Mouse (Mus musculus) spleen, postnatal 10 days (tissue): ENCODE measurements around the gene Rfng.
A peak's percentile ranks its signal among the peaks of the same experiment; 100 is the strongest.
"Not testable (repeated sequence)": the region's sequence is repeated elsewhere in the genome, so short reads cannot be mapped to it uniquely, and the experiment has no call there.

ENCODE experiments used
- DNase-seq, 2 experiments: peaks; one replicate each; pipeline ENCODE4 v3.0.0; 2021 to 2022; ENCODE audit warnings: low spot score in 2 of 2

Rfng gene

GRCm38 (mm10) chr11:120773463-120774190, 10.4 kb downstream of the Rfng start:
- no peak for DNase-seq

GRCm38 (mm10) chr11:120772749-120773148, 11.3 kb downstream of the Rfng start:
- DNase-seq: no peak

- no peak for DNase-seq
Measured at GRCm38 (mm10) chr11:120768206-120768605, 15.8 kb downstream of the Rfng start.

- not testable (repeated sequence) for DNase-seq
Measured at GRCm38 (mm10) chr11:120767023-120767422, 17.0 kb downstream of the Rfng start.

- DNase-seq: not testable (repeated sequence)
Measured at GRCm38 (mm10) chr11:120763121-120763999, 20.6 kb downstream of the Rfng start.

GRCm38 (mm10) chr11:120762672-120763041, 21.4 kb downstream of the Rfng start, which contains the start of gene Hmga1b:
Hmga1b (plus strand) TSS chr11:120762794.
- not testable (repeated sequence) for DNase-seq

- DNase-seq: no peak
Measured at GRCm38 (mm10) chr11:120761811-120762671, 22.0 kb downstream of the Rfng start.

- DNase-seq: no peak
Measured at GRCm38 (mm10) chr11:120760236-120760635, 23.8 kb downstream of the Rfng start.

GRCm38 (mm10) chr11:120751606-120752005, 32.4 kb downstream of the Rfng start:
- DNase-seq: no peak

GRCm38 (mm10) chr11:120749430-120749829, 34.6 kb downstream of the Rfng start:
- peak in 1 of 2 experiments; percentile 65 for DNase-seq

GRCm38 (mm10) chr11:120747974-120748373, 36.0 kb downstream of the Rfng start:
- DNase-seq: no peak

GRCm38 (mm10) chr11:120744121-120744701, 39.8 kb downstream of the Rfng start:
- DNase-seq: no peak

GRCm38 (mm10) chr11:120740981-120741380, 43.0 kb downstream of the Rfng start:
- no peak for DNase-seq

- DNase-seq: no peak
Measured at GRCm38 (mm10) chr11:120736424-120736823, 47.6 kb downstream of the Rfng start.

- DNase-seq: no peak
Measured at GRCm38 (mm10) chr11:120733521-120733920, 50.5 kb downstream of the Rfng start.

- no peak for DNase-seq
Measured at GRCm38 (mm10) chr11:120731858-120732680, 51.9 kb downstream of the Rfng start, which contains the start of gene Cbr2. Cbr2 (minus strand) TSS chr11:120732114.

- no peak for DNase-seq
Measured at GRCm38 (mm10) chr11:120731395-120731794, 52.6 kb downstream of the Rfng start.
